Mouse (Mus musculus) inflammation-experienced regulatory T-cells, adult 6 months (primary cell): ENCODE results near the gene Klk1b1. TPM values are rescaled to one million over a fixed set of nuclear protein-coding genes. Genes with fewer than 3 reads are reported as not detected.
"Not testable (repeated sequence)": the region's sequence is repeated elsewhere in the genome, so short reads cannot be mapped to it uniquely, and the experiment has no call there.

ENCODE experiments used
- ATAC-seq: one replicate; pipeline ENCODE4 v1.8.0; 2017
- polyA plus RNA-seq, 3 experiments: library from polyadenylated mRNA; unstranded; fragments of 100-300 nt; shearing (Covaris generic); gene quantifications; one replicate each; pipeline ENCODE4 v1.2.1; 2017

Gene Klk1b1
- not detected for polyA plus RNA-seq

GRCm38 (mm10) chr7:43966451-43966850 is at the start of gene Klk1b1:
Gene Klk1b1, plus strand, starts transcription at chr7:43966751.
- ATAC-seq = no peak

- no peak for ATAC-seq
These were observed 48.1 kb upstream of the Klk1b1 start for GRCm38 (mm10) chr7:43918426-43918825.

- no peak for ATAC-seq
These were observed 47.7 kb upstream of the Klk1b1 start for GRCm38 (mm10) chr7:43918871-43919270.

DNA sequence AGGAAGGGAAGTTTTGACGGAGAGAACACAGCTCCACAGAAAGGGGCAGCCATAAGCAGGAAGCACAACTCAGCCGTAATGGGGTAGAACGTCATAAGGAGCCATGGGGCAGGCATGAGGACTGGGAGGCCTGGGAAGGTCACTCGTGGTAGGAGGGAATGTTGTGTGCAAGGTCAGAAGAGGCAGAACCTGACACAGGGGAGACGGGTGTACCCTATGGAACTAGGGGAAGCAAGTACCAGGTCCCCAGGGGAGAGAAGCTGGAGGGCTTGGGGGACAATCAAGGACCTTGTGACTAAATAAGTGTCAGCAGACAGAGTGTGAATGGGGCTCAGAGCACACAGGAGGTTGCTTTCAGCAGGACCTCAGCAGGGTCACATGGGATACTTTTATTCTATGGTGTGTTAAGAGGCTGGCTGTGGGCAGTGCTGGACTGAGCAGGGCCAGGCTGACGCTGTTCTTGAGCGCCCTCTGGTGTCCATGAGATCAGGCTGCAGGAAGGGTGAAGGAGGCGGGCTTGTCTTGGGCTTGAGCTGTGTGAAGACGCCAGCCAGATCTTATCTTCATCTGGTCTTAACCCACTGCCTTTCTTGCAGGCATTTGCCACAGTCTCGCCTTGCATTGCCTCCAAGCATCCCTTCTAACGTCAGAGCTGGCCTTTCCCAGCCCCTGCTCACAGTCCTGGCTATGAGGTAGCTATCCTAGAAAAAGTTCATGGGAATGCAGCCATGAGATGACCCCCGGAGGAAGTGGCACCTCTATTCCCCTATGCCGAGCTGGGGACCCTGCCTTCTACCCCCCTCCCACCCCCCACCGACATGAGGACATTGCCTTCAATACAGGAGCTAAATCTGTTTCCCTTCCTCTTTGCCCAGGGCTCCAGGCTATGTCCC is 46.7 kb upstream of the Klk1b1 start:
- no peak for ATAC-seq

DNA sequence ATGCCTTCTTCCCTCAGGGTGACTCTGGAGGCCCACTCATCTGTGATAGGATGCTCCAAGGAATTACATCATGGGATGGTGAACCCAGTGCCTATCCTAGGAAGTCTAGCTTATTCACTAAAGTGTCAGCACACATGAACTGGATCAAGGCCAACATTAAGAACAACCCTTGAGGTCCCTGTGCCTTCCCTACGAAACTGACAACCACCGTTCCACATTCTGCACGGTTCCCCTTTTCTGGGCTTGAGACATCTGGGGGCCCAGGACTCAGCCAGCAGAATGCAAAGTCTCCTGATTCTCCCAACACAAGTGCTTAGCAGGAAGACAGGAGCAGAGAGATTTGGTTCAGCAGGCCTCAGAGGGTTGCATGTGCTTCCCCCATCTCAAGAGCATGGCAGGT is 46.0 kb upstream of the Klk1b1 start:
- no peak for ATAC-seq

- no peak for ATAC-seq
These were observed 45.5 kb upstream of the Klk1b1 start for GRCm38 (mm10) chr7:43921087-43921486.

DNA sequence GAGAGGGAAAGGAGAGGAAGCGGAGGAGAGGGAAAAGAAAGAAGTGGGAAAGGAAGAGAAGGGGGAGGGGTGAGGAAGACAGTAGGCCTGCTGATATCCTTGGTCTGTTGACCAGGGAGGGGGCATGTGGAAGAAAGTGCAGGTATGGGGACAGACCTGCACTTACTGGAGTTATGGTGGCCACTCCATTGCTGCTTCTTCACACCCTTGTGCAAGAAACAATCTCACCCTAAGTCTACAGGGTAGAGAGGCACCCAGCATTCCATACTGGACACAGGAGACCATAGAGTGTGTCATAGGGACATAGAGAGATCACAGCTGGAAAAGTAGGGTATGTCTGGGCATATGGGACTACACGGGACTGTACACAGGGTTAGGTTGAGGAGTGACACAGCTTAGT is 44.6 kb upstream of the Klk1b1 start:
- ATAC-seq = no peak

- ATAC-seq = no peak
These were observed 40.6 kb upstream of the Klk1b1 start for GRCm38 (mm10) chr7:43925985-43926384.

DNA sequence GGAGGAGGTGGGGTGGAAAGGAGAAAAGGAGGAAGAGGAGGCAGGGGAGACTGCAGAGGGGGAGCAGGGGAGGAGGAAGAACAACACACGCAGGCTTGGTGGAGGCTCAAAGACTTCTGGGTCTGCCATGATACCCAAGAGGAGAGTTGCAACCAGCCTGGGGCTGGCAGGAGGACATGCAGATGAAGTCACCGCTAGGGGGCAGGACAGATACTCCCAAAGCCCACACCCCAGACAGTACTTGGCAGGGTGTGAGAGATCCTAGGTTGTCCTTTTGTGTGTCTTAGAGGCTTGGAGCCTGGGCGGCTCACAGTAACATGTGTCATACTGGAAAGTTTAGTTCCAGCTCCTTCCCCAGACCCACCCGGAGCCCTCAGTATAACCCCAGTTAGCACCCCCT is 38.0 kb upstream of the Klk1b1 start:
- no peak for ATAC-seq

DNA sequence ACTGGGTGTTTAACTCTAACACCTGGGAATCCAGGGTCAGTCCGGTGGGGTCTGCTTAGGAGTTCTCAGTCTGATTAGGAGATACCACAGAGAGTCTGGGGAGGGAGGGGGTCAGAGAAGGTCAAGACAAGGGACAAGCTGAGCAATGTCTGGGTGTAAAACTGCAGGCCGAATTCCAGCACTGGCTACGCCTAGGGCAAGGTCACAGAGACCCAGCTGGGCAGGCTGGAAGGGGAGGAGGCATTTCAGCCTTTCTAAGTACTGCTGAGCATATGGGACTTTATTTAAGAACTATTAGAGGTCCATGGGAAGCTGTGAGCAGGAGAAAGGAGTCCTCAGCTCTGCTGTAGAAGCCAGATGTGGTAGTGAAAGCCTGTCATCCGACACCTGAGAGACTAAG is 34.2 kb upstream of the Klk1b1 start:
- no peak for ATAC-seq

DNA sequence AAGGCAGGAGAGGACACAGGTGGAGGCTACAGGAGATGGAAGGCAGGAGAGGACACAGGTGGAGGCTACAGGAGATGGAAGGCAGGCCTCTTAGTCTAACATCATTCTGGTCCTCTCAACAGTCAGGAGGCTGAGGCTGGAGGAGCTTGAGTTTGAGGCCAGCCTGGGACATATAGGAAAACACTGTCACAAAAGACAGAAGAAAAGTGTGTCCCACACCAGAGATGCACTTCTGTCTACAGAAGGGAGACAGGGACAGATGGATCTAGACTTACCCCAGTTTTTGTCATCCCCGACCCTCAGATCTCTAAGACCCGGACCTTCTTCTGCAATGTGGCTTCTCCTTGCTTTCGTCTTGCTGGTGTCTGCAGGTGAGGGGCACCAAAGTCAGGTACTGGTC is 33.1 kb upstream of the Klk1b1 start, which contains the start of gene Klk15:
TSS of gene Klk15 (plus strand) at position 301 of the 400 bp plus-strand sequence.
- no peak for ATAC-seq

DNA sequence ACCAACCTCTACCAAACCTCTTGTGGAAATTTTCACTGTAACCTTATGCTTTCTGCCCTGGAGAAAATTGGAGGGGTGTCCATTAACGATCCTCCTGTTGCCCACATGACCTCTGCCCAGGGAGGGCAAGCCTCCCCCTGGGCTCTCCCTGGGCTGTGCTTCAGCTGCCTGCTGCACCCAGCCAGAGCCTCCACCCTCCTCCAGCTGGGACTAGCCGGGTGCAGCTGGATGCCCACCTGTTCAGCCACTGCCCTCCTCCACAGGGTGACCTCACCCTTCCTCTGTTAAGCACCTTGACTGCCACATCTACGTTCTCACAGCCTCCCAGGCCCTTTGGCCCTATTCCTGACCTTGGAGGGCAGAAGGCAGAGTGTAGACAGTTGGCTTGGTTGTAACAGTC is 31.8 kb upstream of the Klk1b1 start:
- no peak for ATAC-seq

DNA sequence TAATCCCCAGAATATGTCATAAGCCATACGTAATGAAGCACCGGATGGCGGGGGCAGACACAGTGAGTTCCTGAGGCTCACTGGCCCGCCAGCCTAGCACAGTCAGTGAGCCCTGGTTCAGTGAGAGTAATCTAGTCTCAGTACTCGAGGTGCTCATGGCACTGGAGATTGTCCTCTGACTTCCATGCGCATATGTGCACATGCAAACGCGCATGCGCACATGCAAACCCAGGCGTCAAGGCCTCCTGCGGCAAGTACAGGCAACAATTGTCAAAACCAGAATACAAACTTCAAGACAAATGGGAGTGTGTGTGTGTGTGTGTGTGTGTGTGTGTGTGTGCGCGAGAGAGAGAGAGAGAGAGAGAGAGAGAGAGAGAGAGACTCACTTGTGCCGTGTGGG is 30.0 kb upstream of the Klk1b1 start:
- ATAC-seq = no peak

GRCm38 (mm10) chr7:43942293-43942692 is 24.3 kb upstream of the Klk1b1 start:
- ATAC-seq = not testable (repeated sequence)

GRCm38 (mm10) chr7:43944727-43945264 is 21.8 kb upstream of the Klk1b1 start:
- no peak for ATAC-seq

GRCm38 (mm10) chr7:43950364-43950763 is 16.2 kb upstream of the Klk1b1 start, which contains the start of gene Klk1b8:
Gene Klk1b8, plus strand, starts transcription at chr7:43950664.
- ATAC-seq = no peak

- no peak for ATAC-seq
These were observed 13.8 kb upstream of the Klk1b1 start for GRCm38 (mm10) chr7:43952703-43953102.

DNA sequence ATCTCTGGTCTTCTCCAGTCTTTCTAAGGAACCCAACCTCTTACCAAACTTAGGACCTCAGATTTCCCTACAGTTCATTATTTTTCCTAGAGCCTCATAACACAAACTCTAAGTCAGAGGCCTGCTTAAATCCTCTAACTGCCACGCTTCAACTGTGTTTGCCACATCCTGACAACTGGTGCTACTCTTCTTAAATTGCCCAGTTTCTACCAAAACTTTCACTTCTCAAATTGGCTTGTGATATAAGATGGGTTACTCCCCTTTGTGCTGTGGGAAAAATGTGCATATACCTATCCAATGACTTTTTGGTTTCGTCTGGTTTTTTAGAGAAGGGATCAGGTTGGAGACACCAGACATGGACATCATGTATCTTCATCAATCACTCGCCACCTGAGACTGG is 507 bp downstream of the Klk1b1 start:
- no peak for ATAC-seq

GRCm38 (mm10) chr7:43967612-43968011 is 1.1 kb downstream of the Klk1b1 start:
- no peak for ATAC-seq

DNA sequence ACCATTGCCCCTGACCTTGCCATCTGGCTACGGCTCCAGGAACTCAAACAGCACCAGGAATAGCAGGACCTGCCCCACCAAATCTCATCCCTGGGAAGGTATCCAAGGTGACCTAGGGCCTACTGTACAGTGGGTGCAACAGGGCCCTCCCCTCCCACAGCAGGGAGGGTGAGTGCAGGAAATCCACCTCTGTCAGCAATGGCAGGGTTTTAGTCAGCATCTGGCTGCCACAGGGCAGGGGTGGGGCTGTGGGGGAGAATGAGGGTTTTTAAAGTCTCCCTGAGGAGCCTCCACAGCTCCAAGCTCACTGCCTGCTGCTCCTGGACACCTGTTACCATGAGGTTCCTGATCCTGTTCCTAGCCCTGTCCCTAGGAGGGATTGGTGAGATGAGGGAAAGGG is 9.2 kb downstream of the Klk1b1 start, which contains the start of gene Klk1b9:
TSS of gene Klk1b9 (plus strand) at position 301 of the 400 bp plus-strand sequence.
- ATAC-seq = not testable (repeated sequence)

GRCm38 (mm10) chr7:43985657-43986056 is 19.1 kb downstream of the Klk1b1 start:
- no peak for ATAC-seq

DNA sequence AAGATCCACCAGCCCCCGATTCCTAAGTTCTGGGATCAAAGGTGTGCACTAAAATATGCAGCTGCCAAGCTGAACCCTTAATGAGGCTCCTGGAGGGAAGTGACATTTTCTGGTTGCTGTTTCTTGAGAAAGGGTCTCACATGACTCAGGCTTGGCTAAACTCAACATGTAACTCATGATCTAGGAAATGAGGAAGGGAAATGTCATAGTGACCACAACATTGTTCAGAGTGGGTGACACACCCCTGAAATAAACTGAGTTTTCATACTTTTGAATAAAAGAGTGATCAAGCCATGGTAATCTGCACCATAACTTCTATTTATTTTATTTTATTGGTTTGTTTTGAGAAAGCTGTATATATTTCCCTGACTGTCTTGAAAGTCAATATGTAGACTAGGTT is 28.3 kb downstream of the Klk1b1 start:
- not testable (repeated sequence) for ATAC-seq

DNA sequence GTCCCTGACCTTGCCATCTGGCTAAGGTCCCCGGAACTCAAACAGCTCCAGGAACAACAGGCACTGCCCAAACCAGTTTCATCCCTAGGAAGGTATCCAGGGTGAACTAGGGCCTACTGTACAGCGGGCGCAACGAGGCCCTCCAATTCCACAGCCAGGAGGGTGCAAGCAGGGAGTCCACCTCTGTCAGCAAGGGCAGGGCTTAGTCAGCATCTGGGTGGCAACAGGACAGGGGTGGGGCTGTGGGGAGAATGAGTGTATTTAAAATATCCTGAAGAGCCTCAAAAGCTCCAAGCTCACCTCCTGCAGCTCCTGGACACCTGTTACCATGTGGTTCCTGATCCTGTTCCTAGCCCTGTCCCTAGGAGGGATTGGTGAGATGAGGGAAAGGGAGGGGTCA is 29.0 kb downstream of the Klk1b1 start, which contains the start of gene Klk1b11:
TSS of gene Klk1b11 (plus strand) at position 301 of the 400 bp plus-strand sequence.
- ATAC-seq = not testable (repeated sequence)

GRCm38 (mm10) chr7:44004847-44005246 is 38.3 kb downstream of the Klk1b1 start:
- no peak for ATAC-seq
